Mouse (Mus musculus) stomach, embryonic 16.5 days (tissue): Measurements from ENCODE around the gene Dip2c. TPM values are rescaled to one million over a fixed set of nuclear protein-coding genes. Genes with fewer than 3 reads are reported as not detected.

Source experiments
- ATAC-seq: fragments of 200-750 bp; cut with Nextera tagmentation; 2 replicates; pipeline ENCODE4 v1.8.0; 2017; ENCODE audit warnings: moderate number of reproducible peaks, moderate TSS enrichment; ENCODE audit not compliant: insufficient read depth, low FRiP score
- H3K27ac ChIP-seq: fragments of 300-500 bp; sonication (generic); 2 replicates; pipeline ENCODE4 v1.5.1; 2014; ENCODE audit warnings: low read length
- H3K27me3 ChIP-seq: fragments of 300-500 bp; sonication (generic); 2 replicates; pipeline ENCODE4 v1.6.1; 2014; ENCODE audit warnings: low read length, control low read depth, mixed read lengths; ENCODE audit not compliant: control insufficient read depth, insufficient read depth
- H3K36me3 ChIP-seq: fragments of 300-500 bp; sonication (generic); 2 replicates; pipeline ENCODE4 v1.6.1; 2014; ENCODE audit warnings: low read length; ENCODE audit not compliant: control insufficient read depth, insufficient read depth
- H3K4me1 ChIP-seq: fragments of 300-500 bp; sonication (generic); 2 replicates; pipeline ENCODE4 v1.6.1; 2014; ENCODE audit warnings: low read length, control low read depth, mixed read lengths; ENCODE audit not compliant: control insufficient read depth, insufficient read depth
- H3K4me2 ChIP-seq: fragments of 300-500 bp; sonication (generic); 2 replicates; pipeline ENCODE4 v1.6.1; 2014; ENCODE audit warnings: low read depth, low read length, mixed read lengths
- H3K4me3 ChIP-seq: fragments of 300-500 bp; sonication (generic); replicated peaks from 2 replicates; pipeline ENCODE4 v1.5.1; 2014; ENCODE audit warnings: mild to moderate bottlenecking, low read length
- H3K9ac ChIP-seq: fragments of 300-500 bp; sonication (generic); 2 replicates; pipeline ENCODE4 v1.6.1; 2014; ENCODE audit warnings: low read length
- H3K9me3 ChIP-seq: fragments of 300-500 bp; sonication (generic); replicated peaks from 2 replicates; pipeline ENCODE4 v1.6.1; 2016; ENCODE audit warnings: low read length, control low read depth; ENCODE audit not compliant: control insufficient read depth
- WGBS: fragments of 180-500 bp; shearing (Covaris S2); extraction: QIAGEN DNeasy Blood & Tissue Kit; methylation state at CpG from one replicate; pipeline ENCODE4 v1.1.7; 2014; 5-methylcytosine and 5-hydroxymethylcytosine counted together
- polyA plus RNA-seq: library from polyadenylated mRNA; unstranded; fragments of >200 nt; fragmentation: Nextera tagmentation; extraction: Ambion mirVana; gene quantifications from 2 replicates; pipeline ENCODE4 v1.2.1, GENCODE M21; 2015

Dip2c gene
- polyA plus RNA-seq, 1 experiment from 2014 or later: 4.5 TPM

GRCm38 (mm10) chr13:9446448-9447115 is 170.3 kb downstream of the Dip2c start:
- WGBS: 82% methylated on average over 4 of the region's 4 CpGs
- Histone ChIP-seq H3K9ac (no peak overlapping the region), H3K27ac (peak overlapping the region; percentile 41), H3K9me3 (no peaks in the 10 kb centered on the region), H3K27me3 (no peaks in the 10 kb centered on the region), H3K4me2 (no peak overlapping the region), H3K4me3 (no peak overlapping the region), H3K4me1 (no peaks in the 10 kb centered on the region; the same call in 1 of the 2 replicates), H3K36me3 (no peaks in the 10 kb centered on the region)
- ATAC-seq: peak; percentile 44; the same call in 1 of the 2 replicates

DNA sequence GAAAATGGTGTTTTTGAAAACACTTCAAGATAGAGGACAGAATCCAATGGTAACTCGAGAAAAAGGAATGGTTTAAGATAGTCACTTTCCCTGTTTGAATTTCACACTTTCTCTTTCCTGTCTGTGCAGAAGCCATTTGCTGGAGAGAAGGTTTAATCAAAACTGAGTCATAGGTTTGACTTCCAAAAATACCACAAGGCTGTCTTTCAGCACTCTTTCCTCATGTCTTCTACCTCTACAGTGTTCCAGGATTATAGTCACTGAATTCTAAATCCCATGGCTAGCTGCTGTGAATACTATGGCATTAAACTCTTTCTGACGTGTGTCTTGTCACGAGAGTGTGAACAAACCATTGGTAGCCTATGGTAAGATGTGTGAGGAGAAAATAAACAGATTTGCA is 173.9 kb downstream of the Dip2c start:
- Histone ChIP-seq H3K4me1 (no peaks in the 10 kb centered on the region; the same call in 1 of the 2 replicates), H3K4me2 (no peak overlapping the region), H3K4me3 (no peak overlapping the region), H3K9ac (no peak overlapping the region), H3K36me3 (no peaks in the 10 kb centered on the region), H3K27me3 (no peaks in the 10 kb centered on the region), H3K27ac (no peak overlapping the region), H3K9me3 (no peaks in the 10 kb centered on the region)
- 75% methylated on average over 3 of the region's 3 CpGs for WGBS
- no peak for ATAC-seq

DNA sequence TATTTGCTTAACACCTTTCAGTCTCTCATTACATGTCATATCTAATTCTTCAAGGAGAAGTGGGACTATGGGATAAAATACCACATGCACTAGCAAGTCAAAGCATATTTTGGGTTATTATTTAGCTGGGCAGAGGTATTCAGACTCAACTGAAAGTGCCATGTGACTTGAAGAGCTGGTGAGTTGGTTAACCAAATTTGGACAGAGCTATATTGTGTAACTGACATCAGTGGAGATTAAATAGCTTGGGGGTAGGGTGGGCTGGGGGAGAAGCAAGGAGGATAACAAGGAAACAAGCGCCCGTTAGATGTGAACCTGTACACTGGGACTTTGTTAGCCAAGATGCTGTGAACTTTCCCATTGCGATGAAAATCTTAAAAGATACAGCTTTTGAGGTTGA is 175.6 kb downstream of the Dip2c start:
- Histone ChIP-seq H3K9me3 (no peaks in the 10 kb centered on the region), H3K27me3 (no peaks in the 10 kb centered on the region), H3K4me3 (no peak overlapping the region), H3K27ac (no peak overlapping the region), H3K9ac (no peak overlapping the region), H3K4me2 (no peak overlapping the region), H3K4me1 (no peaks in the 10 kb centered on the region), H3K36me3 (no peaks in the 10 kb centered on the region)
- no peak for ATAC-seq
- WGBS: 91% methylated on average over 3 of the region's 3 CpGs

GRCm38 (mm10) chr13:9454426-9455177 is 178.3 kb downstream of the Dip2c start:
- no peaks in the 10 kb centered on the region for H3K27me3 ChIP-seq
- H3K4me3 ChIP-seq: no peak overlapping the region
- no peak overlapping the region for H3K27ac ChIP-seq
- no peaks in the 10 kb centered on the region for H3K4me1 ChIP-seq
- ATAC-seq: no peak
- WGBS: 67% methylated on average over 4 of the region's 4 CpGs
- H3K4me2 ChIP-seq: no peak overlapping the region
- no peaks in the 10 kb centered on the region for H3K36me3 ChIP-seq
- H3K9ac ChIP-seq: no peak overlapping the region
- H3K9me3 ChIP-seq: no peaks in the 10 kb centered on the region

DNA sequence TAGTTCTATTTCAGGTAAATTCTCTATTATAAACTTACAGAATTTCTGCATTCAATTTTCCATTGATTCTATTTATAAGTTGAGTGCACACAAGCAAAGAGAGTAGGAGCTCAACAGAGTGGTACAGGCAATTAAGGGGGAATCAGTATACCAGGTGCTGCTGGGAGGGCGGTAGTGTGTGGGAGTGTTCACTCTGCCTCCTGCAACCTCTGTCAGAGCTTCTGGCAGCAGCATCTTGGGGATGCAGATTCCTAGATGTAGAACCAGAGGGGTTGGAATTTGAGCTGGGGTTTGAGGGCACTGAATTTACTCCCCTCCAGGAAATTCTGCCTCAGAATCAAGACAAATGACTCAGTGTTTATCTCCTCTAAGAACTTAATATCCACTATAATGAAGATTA is 179.7 kb downstream of the Dip2c start:
- Histone ChIP-seq H3K4me3 (no peak overlapping the region), H3K9ac (no peak overlapping the region), H3K4me2 (no peak overlapping the region), H3K36me3 (no peaks in the 10 kb centered on the region), H3K27ac (no peak overlapping the region), H3K9me3 (no peaks in the 10 kb centered on the region), H3K4me1 (no peaks in the 10 kb centered on the region), H3K27me3 (no peaks in the 10 kb centered on the region)
- WGBS: 54% methylated on average over 1 of the region's 1 CpGs
- no peak for ATAC-seq

GRCm38 (mm10) chr13:9457420-9458308 is 181.3 kb downstream of the Dip2c start:
- no peaks in the 10 kb centered on the region for H3K9me3 ChIP-seq
- H3K4me2 ChIP-seq: no peak overlapping the region
- H3K4me3 ChIP-seq: no peak overlapping the region
- H3K27me3 ChIP-seq: no peaks in the 10 kb centered on the region
- no peak for ATAC-seq
- no peak overlapping the region for H3K27ac ChIP-seq
- H3K36me3 ChIP-seq: no peaks in the 10 kb centered on the region
- H3K4me1 ChIP-seq: no peaks in the 10 kb centered on the region
- no peak overlapping the region for H3K9ac ChIP-seq
- 83% methylated on average over 8 of the region's 8 CpGs for WGBS

- no peak overlapping the region for H3K9ac ChIP-seq
- 87% methylated on average over 3 of the region's 3 CpGs for WGBS
- no peaks in the 10 kb centered on the region for H3K4me1 ChIP-seq
- H3K4me2 ChIP-seq: no peak overlapping the region
- H3K36me3 ChIP-seq: no peaks in the 10 kb centered on the region
- no peak overlapping the region for H3K4me3 ChIP-seq
- no peak overlapping the region for H3K27ac ChIP-seq
- no peaks in the 10 kb centered on the region for H3K9me3 ChIP-seq
- no peak for ATAC-seq
- H3K27me3 ChIP-seq: no peaks in the 10 kb centered on the region
Measured at GRCm38 (mm10) chr13:9464457-9464856, 188.1 kb downstream of the Dip2c start.

- Histone ChIP-seq H3K4me1 (no peaks in the 10 kb centered on the region), H3K4me2 (no peak overlapping the region), H3K36me3 (no peaks in the 10 kb centered on the region), H3K27ac (no peak overlapping the region), H3K27me3 (no peaks in the 10 kb centered on the region), H3K9me3 (no peaks in the 10 kb centered on the region), H3K9ac (no peak overlapping the region), H3K4me3 (no peak overlapping the region)
- no peak for ATAC-seq
- 30% methylated on average over 1 of the region's 1 CpGs for WGBS
Measured at GRCm38 (mm10) chr13:9467216-9467615, 190.9 kb downstream of the Dip2c start.

GRCm38 (mm10) chr13:9473383-9473782 is 197.1 kb downstream of the Dip2c start:
- Histone ChIP-seq H3K4me3 (no peak overlapping the region), H3K27me3 (no peaks in the 10 kb centered on the region), H3K4me1 (no peaks in the 10 kb centered on the region), H3K27ac (no peak overlapping the region), H3K36me3 (no peaks in the 10 kb centered on the region), H3K4me2 (no peak overlapping the region), H3K9ac (no peak overlapping the region), H3K9me3 (no peaks in the 10 kb centered on the region)
- ATAC-seq: no peak
- WGBS: 86% methylated on average over 1 of the region's 1 CpGs
